Mouse (Mus musculus): Measurements from ENCODE around the gene Idh3b. TPM values are rescaled to one million over a fixed set of nuclear protein-coding genes. Genes with fewer than 3 reads are reported as not detected.

Gene Idh3b
- polyA plus RNA-seq, 1 experiment = 144 TPM

DNA sequence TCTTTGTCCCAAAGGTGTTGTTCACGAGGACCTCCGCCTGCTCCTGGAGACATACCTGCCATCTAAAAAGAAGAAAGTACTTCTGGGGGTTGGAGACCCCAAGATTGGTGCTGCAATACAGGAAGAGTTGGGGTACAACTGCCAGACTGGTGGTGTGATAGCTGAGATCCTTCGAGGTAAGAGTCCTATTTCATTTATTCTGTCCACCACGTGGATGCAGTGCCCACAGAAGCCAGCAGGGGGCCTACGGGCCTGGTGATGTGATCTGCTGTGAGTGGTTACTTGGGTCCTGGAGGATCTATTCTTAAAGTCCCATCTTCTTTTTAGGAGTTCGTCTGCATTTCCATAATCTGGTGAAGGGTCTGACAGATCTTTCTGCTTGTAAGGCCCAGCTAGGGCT, 8.7 kb downstream of the Idh3b start:
- Histone ChIP-seq H3K27me3 (ENCODE audit: control insufficient read depth, insufficient read depth, insufficient read length) (no peaks in the 10 kb centered on the region), H3K36me3 (ENCODE audit: control insufficient read depth, insufficient read depth) (peaks cover 55% of the 10 kb centered on the region), H3K79me3 (ENCODE audit: low read depth) (peaks cover 46% of the 10 kb centered on the region), H3K4me3 (ENCODE audit: insufficient read depth, poor library complexity, severe bottlenecking) (peak overlapping the region; percentile 95), H3K79me2 (ENCODE audit: control insufficient read depth, insufficient read depth) (peaks cover 53% of the 10 kb centered on the region), H3ac (ENCODE audit: control insufficient read depth, insufficient read length, low read depth) (peak overlapping the region; percentile 72)
- TF ChIP-seq CEBPB (IDR thresholded peaks at IDR 0.05; ENCODE audit: low read depth) (no peak), USF1 (IDR thresholded peaks at IDR 0.05; ENCODE audit: low read depth) (no peak), MYOG (IDR thresholded peaks at IDR 0.05; ENCODE audit: control insufficient read depth, extremely low read depth, insufficient read length) (no peak), MAX (IDR thresholded peaks at IDR 0.05) (peak; percentile 96), FOSL1 (IDR thresholded peaks at IDR 0.05; ENCODE audit: insufficient read depth, low read length, poor library complexity, severe bottlenecking) (no peak), CTCF (IDR thresholded peaks at IDR 0.05; ENCODE audit: control insufficient read depth, insufficient read depth, insufficient read length) (no peak)

DNA sequence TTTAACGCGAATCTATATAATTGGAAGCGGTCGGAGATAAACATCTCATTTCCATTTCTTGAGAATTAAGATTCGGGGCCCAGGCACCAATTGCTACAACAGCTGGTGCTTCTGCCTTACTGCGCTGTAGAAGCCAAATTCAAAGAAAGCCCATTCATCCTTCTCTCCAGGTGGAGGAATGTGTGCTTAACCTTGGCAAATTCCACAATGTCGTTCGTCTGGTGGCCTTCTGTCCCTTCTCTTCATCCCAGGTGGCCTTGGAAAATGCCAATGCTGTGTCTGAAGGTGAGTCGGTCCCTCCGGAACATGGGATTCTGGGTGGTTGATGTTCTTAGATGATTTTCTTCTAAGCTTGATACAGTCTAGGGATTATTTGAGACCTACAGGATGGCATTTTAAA, 9.5 kb downstream of the Idh3b start:
- TF ChIP-seq FOSL1 (IDR thresholded peaks at IDR 0.05; ENCODE audit: insufficient read depth, low read length, poor library complexity, severe bottlenecking) (no peak), MYOG (IDR thresholded peaks at IDR 0.05; ENCODE audit: control insufficient read depth, extremely low read depth, insufficient read length) (no peak), MYOD1 (IDR thresholded peaks at IDR 0.05; ENCODE audit: control insufficient read depth, insufficient read length, low read depth) (no peak), USF1 (IDR thresholded peaks at IDR 0.05; ENCODE audit: low read depth) (no peak), CEBPB (IDR thresholded peaks at IDR 0.05; ENCODE audit: low read depth) (no peak), CTCF (IDR thresholded peaks at IDR 0.05; ENCODE audit: control insufficient read depth, insufficient read depth, insufficient read length) (no peak), MAX (IDR thresholded peaks at IDR 0.05) (no peak)
- Histone ChIP-seq H3K4me3 (ENCODE audit: insufficient read depth, poor library complexity, severe bottlenecking) (peak overlapping the region; percentile 95), H3K79me3 (ENCODE audit: low read depth) (peaks cover 46% of the 10 kb centered on the region), H3K79me2 (ENCODE audit: control insufficient read depth, insufficient read depth) (peaks cover 53% of the 10 kb centered on the region), H3ac (ENCODE audit: control insufficient read depth, insufficient read length, low read depth) (peak overlapping the region; percentile 86), H3K27me3 (ENCODE audit: control insufficient read depth, insufficient read depth, insufficient read length) (no peaks in the 10 kb centered on the region), H3K36me3 (ENCODE audit: control insufficient read depth, insufficient read depth) (peaks cover 49% of the 10 kb centered on the region)

DNA sequence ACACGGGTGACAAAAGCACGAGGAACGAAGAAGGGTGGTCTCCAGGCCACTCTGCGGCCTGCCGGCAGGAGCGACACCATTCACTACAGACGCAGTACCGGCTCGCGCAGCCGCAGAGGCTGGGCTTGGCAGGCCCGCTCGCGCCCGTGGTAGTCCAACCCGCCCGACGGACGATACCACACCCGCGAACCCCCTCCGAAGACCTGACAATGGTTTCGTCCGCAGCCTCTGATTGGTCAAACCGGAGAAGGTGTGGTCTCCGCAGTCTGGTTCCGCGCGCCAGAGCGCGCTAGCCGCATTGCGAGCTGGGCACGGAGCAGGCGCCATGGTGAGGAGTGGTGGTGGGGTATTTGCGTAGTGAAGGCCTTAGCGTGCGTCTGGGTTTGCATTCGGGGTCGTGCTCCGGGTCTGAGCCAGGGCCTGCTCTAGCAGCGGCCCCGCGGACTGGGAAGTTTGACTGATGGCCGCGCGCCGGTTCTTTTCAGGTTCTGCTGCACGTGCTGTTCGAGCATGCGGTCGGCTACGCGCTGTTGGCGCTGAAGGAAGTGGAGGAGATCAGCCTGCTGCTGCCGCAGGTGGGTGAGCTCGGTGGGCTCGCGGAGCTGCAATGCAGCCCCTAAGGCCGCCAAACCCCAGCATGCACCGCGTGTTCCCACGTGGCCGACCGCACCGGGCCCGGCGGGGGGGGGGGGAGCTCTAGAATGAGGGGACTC, 10.0 kb downstream of the Idh3b start, which contains the start of gene Nop56:
Gene Nop56 (plus strand): TSS at position 282 of the 713 bp plus-strand sequence.
- peaks cover 46% of the 10 kb centered on the region for H3K79me3 ChIP-seq (ENCODE audit: low read depth)
- no peaks in the 10 kb centered on the region for H3K27me3 ChIP-seq (ENCODE audit: control insufficient read depth, insufficient read depth, insufficient read length)
- peak within 1 kb of the TSS; percentile 95 for H3K4me3 ChIP-seq (ENCODE audit: insufficient read depth, poor library complexity, severe bottlenecking)
- TF ChIP-seq CTCF (IDR thresholded peaks at IDR 0.05; ENCODE audit: control insufficient read depth, insufficient read depth, insufficient read length) (no peak), MAX (IDR thresholded peaks at IDR 0.05) (peak; percentile 40), MYOG (IDR thresholded peaks at IDR 0.05; ENCODE audit: control insufficient read depth, extremely low read depth, insufficient read length) (no peak), USF1 (IDR thresholded peaks at IDR 0.05; ENCODE audit: low read depth) (peak; percentile 32), MYOD1 (IDR thresholded peaks at IDR 0.05; ENCODE audit: control insufficient read depth, insufficient read length, low read depth) (no peak), CEBPB (IDR thresholded peaks at IDR 0.05; ENCODE audit: low read depth) (no peak), FOSL1 (IDR thresholded peaks at IDR 0.05; ENCODE audit: insufficient read depth, low read length, poor library complexity, severe bottlenecking) (no peak)
- H3K36me3 ChIP-seq (ENCODE audit: control insufficient read depth, insufficient read depth) = peaks cover 44% of the 10 kb centered on the region
- H3ac ChIP-seq (ENCODE audit: control insufficient read depth, insufficient read length, low read depth) = peak within 1 kb of the TSS; percentile 86
- peaks cover 53% of the 10 kb centered on the region for H3K79me2 ChIP-seq (ENCODE audit: control insufficient read depth, insufficient read depth)

DNA sequence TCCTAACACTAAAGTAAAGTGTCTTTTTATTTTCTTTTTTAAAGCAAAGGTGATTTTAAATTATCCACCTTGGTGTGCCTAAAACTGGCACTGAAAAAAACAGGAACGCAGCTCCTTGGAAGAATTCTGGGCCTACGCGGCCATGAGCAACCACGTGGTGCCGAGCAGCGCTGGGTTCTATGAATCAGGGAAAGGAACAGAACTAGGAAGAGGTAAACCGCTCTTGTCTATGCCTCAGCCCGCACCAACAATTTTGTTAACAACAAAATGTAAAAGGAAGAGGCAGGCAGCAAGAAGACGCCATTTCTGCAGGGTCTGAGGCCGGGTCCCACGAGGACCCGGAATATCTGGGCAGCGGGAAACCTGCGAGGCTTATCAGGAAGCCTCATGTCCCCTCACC, 10.6 kb downstream of the Idh3b start:
- H3K36me3 ChIP-seq (ENCODE audit: control insufficient read depth, insufficient read depth) = peaks cover 41% of the 10 kb centered on the region
- no peaks in the 10 kb centered on the region for H3K27me3 ChIP-seq (ENCODE audit: control insufficient read depth, insufficient read depth, insufficient read length)
- no peak for TF ChIP-seq CTCF (IDR thresholded peaks at IDR 0.05; ENCODE audit: control insufficient read depth, insufficient read depth, insufficient read length)
- TF ChIP-seq USF1 (IDR thresholded peaks at IDR 0.05; ENCODE audit: low read depth) = peak; percentile 61
- peak; percentile 96 for TF ChIP-seq MAX (IDR thresholded peaks at IDR 0.05)
- no peak for TF ChIP-seq MYOD1 (IDR thresholded peaks at IDR 0.05; ENCODE audit: control insufficient read depth, insufficient read length, low read depth)
- no peak for TF ChIP-seq CEBPB (IDR thresholded peaks at IDR 0.05; ENCODE audit: low read depth)
- H3K79me2 ChIP-seq (ENCODE audit: control insufficient read depth, insufficient read depth) = peaks cover 53% of the 10 kb centered on the region
- H3K79me3 ChIP-seq (ENCODE audit: low read depth) = peaks cover 46% of the 10 kb centered on the region
- H3ac ChIP-seq (ENCODE audit: control insufficient read depth, insufficient read length, low read depth) = peak overlapping the region; percentile 74
- peak overlapping the region; percentile 95 for H3K4me3 ChIP-seq (ENCODE audit: insufficient read depth, poor library complexity, severe bottlenecking)

DNA sequence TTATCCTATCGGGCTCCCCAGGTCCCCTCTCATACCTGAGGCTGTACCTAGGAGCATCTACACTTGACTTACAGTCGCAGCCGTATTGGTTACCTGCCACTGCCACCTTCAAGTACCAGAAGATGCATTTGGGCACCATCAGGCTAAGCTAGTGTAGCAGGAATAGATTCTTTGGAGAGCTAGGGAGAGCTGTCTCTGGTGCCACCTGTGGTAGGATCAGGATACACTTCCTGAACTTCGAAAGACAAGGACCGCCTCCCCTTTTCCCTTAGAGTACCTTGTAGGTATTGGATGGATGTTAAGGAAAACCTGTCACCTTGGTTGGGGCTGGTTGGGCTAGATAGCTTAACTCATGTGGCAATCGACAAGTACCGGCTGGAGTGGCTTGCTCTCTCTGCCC, 16.3 kb downstream of the Idh3b start:
- Histone ChIP-seq H3K27me3 (ENCODE audit: control insufficient read depth, insufficient read depth, insufficient read length) (peaks cover 5% of the 10 kb centered on the region), H3ac (ENCODE audit: control insufficient read depth, insufficient read length, low read depth) (no peak overlapping the region), H3K79me3 (ENCODE audit: low read depth) (peaks cover under 1% of the 10 kb centered on the region), H3K4me3 (ENCODE audit: insufficient read depth, poor library complexity, severe bottlenecking) (no peak overlapping the region), H3K36me3 (ENCODE audit: control insufficient read depth, insufficient read depth) (no peaks in the 10 kb centered on the region), H3K79me2 (ENCODE audit: control insufficient read depth, insufficient read depth) (peaks cover 4% of the 10 kb centered on the region)
- no peak for TF ChIP-seq MYOG (IDR thresholded peaks at IDR 0.05; ENCODE audit: control insufficient read depth, extremely low read depth, insufficient read length)
- TF ChIP-seq MAX (IDR thresholded peaks at IDR 0.05) = no peak
- TF ChIP-seq FOSL1 (IDR thresholded peaks at IDR 0.05; ENCODE audit: insufficient read depth, low read length, poor library complexity, severe bottlenecking) = no peak
- no peak for TF ChIP-seq CEBPB (IDR thresholded peaks at IDR 0.05; ENCODE audit: low read depth)
- TF ChIP-seq USF1 (IDR thresholded peaks at IDR 0.05; ENCODE audit: low read depth) = no peak
- no peak for TF ChIP-seq CTCF (IDR thresholded peaks at IDR 0.05; ENCODE audit: control insufficient read depth, insufficient read depth, insufficient read length)
- TF ChIP-seq MYOD1 (IDR thresholded peaks at IDR 0.05; ENCODE audit: control insufficient read depth, insufficient read length, low read depth) = no peak
